Mouse (Mus musculus) liver, postnatal 0 days (tissue): ENCODE measurements around the gene Ptprd. TPM values are rescaled to one million over a fixed set of nuclear protein-coding genes. Genes with fewer than 3 reads are reported as not detected.

Experiments
- ATAC-seq: fragments of 200-750 bp; cut with Nextera tagmentation; 2 replicates; pipeline ENCODE4 v1.8.0; 2017; ENCODE audit warnings: mild to moderate bottlenecking, moderate library complexity
- DNase-seq: peaks from one replicate; pipeline ENCODE4 v3.0.0-alpha.2; 2016
- H3K27ac ChIP-seq: fragments of 300-500 bp; sonication (generic); 2 replicates; pipeline ENCODE4 v1.5.1; 2014; ENCODE audit warnings: antibody characterized with exemption, moderate library complexity, mild to moderate bottlenecking, low read depth
- H3K27me3 ChIP-seq: fragments of 300-500 bp; sonication (generic); 2 replicates; pipeline ENCODE4 v1.6.1; 2014; ENCODE audit warnings: low read length, control low read depth, mixed read lengths; ENCODE audit not compliant: insufficient read depth
- H3K36me3 ChIP-seq: fragments of 300-500 bp; sonication (generic); replicated peaks from 2 replicates; pipeline ENCODE4 v1.6.1; 2014; ENCODE audit warnings: mild to moderate bottlenecking, control low read depth, low read length, moderate library complexity, mixed read lengths; ENCODE audit not compliant: insufficient read depth
- H3K4me1 ChIP-seq: fragments of 300-500 bp; sonication (generic); 2 replicates; pipeline ENCODE4 v1.6.1; 2014; ENCODE audit warnings: antibody characterized with exemption, mild to moderate bottlenecking, control low read depth; ENCODE audit not compliant: insufficient read depth
- H3K4me2 ChIP-seq: fragments of 300-500 bp; sonication (generic); 2 replicates; pipeline ENCODE4 v1.6.1; 2014; ENCODE audit warnings: low read depth, mild to moderate bottlenecking, low read length, moderate library complexity, mixed read lengths
- H3K4me3 ChIP-seq: fragments of 300-500 bp; sonication (generic); 2 replicates; pipeline ENCODE4 v1.5.1; 2014; ENCODE audit warnings: low read depth, low read length
- H3K9ac ChIP-seq: fragments of 300-500 bp; sonication (generic); replicated peaks from 2 replicates; pipeline ENCODE4 v1.6.1; 2014; ENCODE audit warnings: mild to moderate bottlenecking, moderate library complexity
- H3K9me3 ChIP-seq: fragments of 300-500 bp; sonication (generic); 2 replicates; pipeline ENCODE4 v1.6.1; 2016; ENCODE audit warnings: mild to moderate bottlenecking, control low read depth, low read length, mixed read lengths
- CTCF ChIP-seq: sonication (generic); IDR thresholded peaks from 2 replicates; pipeline ENCODE4 v1.5.1; 2016; ENCODE audit warnings: antibody characterized with exemption, low read depth
- EP300 ChIP-seq: IDR thresholded peaks from 2 replicates; pipeline ENCODE4 v1.6.1; 2016; ENCODE audit warnings: antibody characterized with exemption, low read depth, mild to moderate bottlenecking
- WGBS: fragments of 180-500 bp; shearing (Covaris S2); extraction: QIAGEN DNeasy Blood & Tissue Kit; methylation state at CpG from one replicate; pipeline ENCODE4 v1.1.7; 2014; ENCODE audit not compliant: insufficient replicate concordance; 5-methylcytosine and 5-hydroxymethylcytosine counted together
- polyA plus RNA-seq: library from polyadenylated mRNA; unstranded; fragments of >200 nt; fragmentation: Nextera tagmentation; extraction: Ambion mirVana; gene quantifications from 2 replicates; pipeline ENCODE4 v1.2.1, GENCODE M21; 2015

Gene Ptprd
- polyA plus RNA-seq, 1 experiment from 2014 or later: 9.3 TPM

GRCm38 (mm10) chr4:76583025-76583424, 1628.7 kb downstream of the Ptprd start:
- Histone ChIP-seq H3K9me3 (no peaks in the 10 kb centered on the region), H3K36me3 (no peaks in the 10 kb centered on the region), H3K4me2 (no peak overlapping the region), H3K4me1 (no peaks in the 10 kb centered on the region), H3K9ac (no peak overlapping the region), H3K27ac (no peak overlapping the region), H3K4me3 (no peak overlapping the region), H3K27me3 (no peaks in the 10 kb centered on the region)
- ATAC-seq (no peak), DNase-seq (no peak)
- no peak for TF ChIP-seq EP300
- no peak for TF ChIP-seq CTCF
- 65% methylated on average over 3 of the region's 3 CpGs for WGBS

GRCm38 (mm10) chr4:76566006-76566405, 1645.8 kb downstream of the Ptprd start:
- Histone ChIP-seq H3K9me3 (no peaks in the 10 kb centered on the region), H3K36me3 (no peaks in the 10 kb centered on the region), H3K4me1 (no peaks in the 10 kb centered on the region), H3K9ac (no peak overlapping the region), H3K4me3 (no peak overlapping the region), H3K4me2 (no peak overlapping the region), H3K27ac (no peak overlapping the region), H3K27me3 (no peaks in the 10 kb centered on the region)
- ATAC-seq: no peak
- TF ChIP-seq CTCF (no peak), EP300 (no peak)
- no peak for DNase-seq

DNA sequence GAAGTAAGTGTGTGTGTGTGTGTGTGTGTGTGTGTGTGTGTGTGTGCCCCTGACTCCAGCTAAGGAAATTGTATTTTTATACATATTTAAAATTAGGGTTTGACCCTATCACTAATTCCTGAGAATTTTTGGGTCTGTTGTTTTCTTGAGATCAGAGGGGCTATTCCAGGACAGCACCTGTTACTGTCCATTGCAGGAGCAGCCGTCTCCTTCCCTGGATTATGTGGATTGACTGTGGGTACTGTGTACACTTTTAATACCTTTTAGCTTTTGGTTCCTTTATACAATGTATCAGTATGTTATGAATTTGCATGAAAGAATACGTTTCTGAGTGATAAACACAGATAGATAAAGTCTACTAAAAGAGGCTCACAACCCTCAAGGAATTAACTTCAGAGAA, 1670.0 kb downstream of the Ptprd start:
- H3K4me1 ChIP-seq: no peaks in the 10 kb centered on the region
- no peak overlapping the region for H3K27ac ChIP-seq
- no peaks in the 10 kb centered on the region for H3K36me3 ChIP-seq
- TF ChIP-seq CTCF (no peak), EP300 (no peak)
- WGBS: 58% methylated on average over 2 of the region's 2 CpGs
- ATAC-seq (no peak), DNase-seq (no peak)
- H3K4me2 ChIP-seq: no peak overlapping the region
- H3K4me3 ChIP-seq: no peak overlapping the region
- no peaks in the 10 kb centered on the region for H3K9me3 ChIP-seq
- H3K9ac ChIP-seq: no peak overlapping the region
- no peaks in the 10 kb centered on the region for H3K27me3 ChIP-seq

DNA sequence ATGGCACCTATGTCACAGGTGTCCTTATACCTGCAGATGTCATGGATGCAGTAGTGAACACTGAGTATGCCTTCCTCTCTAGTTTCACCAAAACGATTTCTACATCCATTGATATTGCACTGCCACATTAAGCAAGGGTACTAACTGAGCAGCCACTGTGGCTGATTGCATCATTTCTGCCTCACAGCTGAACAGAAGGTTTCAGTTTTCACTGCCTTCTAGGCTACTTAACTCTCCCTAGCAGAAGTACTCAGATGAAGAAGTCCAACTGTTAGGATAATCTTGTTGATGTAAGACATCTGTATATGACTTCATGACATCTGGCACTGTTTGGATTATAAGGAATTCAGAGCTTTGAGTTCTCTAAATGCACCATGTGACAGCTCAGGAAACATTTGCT, 1678.8 kb downstream of the Ptprd start:
- no peaks in the 10 kb centered on the region for H3K36me3 ChIP-seq
- no peak overlapping the region for H3K4me3 ChIP-seq
- no peak overlapping the region for H3K4me2 ChIP-seq
- H3K4me1 ChIP-seq: no peaks in the 10 kb centered on the region
- no peaks in the 10 kb centered on the region for H3K9me3 ChIP-seq
- H3K27me3 ChIP-seq: no peaks in the 10 kb centered on the region
- ATAC-seq: peak; percentile 53; the same call in 1 of the 2 replicates
- no peak overlapping the region for H3K27ac ChIP-seq
- no peak for TF ChIP-seq EP300
- no peak for TF ChIP-seq CTCF
- DNase-seq: no peak
- WGBS: 30% methylated on average over 1 of the region's 1 CpGs
- no peak overlapping the region for H3K9ac ChIP-seq

GRCm38 (mm10) chr4:76525281-76525680, 1686.5 kb downstream of the Ptprd start:
- DNase-seq: no peak
- TF ChIP-seq CTCF (no peak), EP300 (no peak)
- no peaks in the 10 kb centered on the region for H3K4me1 ChIP-seq
- no peak overlapping the region for H3K4me3 ChIP-seq
- H3K27me3 ChIP-seq: no peaks in the 10 kb centered on the region
- 51% methylated on average over 3 of the region's 3 CpGs for WGBS
- H3K27ac ChIP-seq: no peak overlapping the region
- H3K36me3 ChIP-seq: no peaks in the 10 kb centered on the region
- no peak overlapping the region for H3K9ac ChIP-seq
- H3K4me2 ChIP-seq: no peak overlapping the region
- ATAC-seq: no peak
- H3K9me3 ChIP-seq: no peaks in the 10 kb centered on the region

GRCm38 (mm10) chr4:76503279-76503601, 1708.5 kb downstream of the Ptprd start:
- no peak for ATAC-seq
- TF ChIP-seq CTCF (no peak), EP300 (no peak)
- H3K9me3 ChIP-seq: no peaks in the 10 kb centered on the region

GRCm38 (mm10) chr4:76502575-76503278, 1709.0 kb downstream of the Ptprd start:
- Histone ChIP-seq H3K27ac (no peak overlapping the region), H3K36me3 (no peaks in the 10 kb centered on the region), H3K4me2 (no peak overlapping the region), H3K27me3 (no peaks in the 10 kb centered on the region), H3K9me3 (no peaks in the 10 kb centered on the region), H3K4me3 (no peak overlapping the region), H3K4me1 (no peaks in the 10 kb centered on the region), H3K9ac (no peak overlapping the region)
- no peak for DNase-seq
- ATAC-seq: no peak
- TF ChIP-seq CTCF (no peak), EP300 (no peak)
- WGBS: 58% methylated on average over 6 of the region's 6 CpGs

More at GRCm38 (mm10) chr4:76503279-76503601, 1708.5 kb downstream of the Ptprd start:
- DNase-seq: no peak
- Histone ChIP-seq H3K27me3 (no peaks in the 10 kb centered on the region), H3K4me2 (no peak overlapping the region), H3K36me3 (no peaks in the 10 kb centered on the region), H3K4me3 (no peak overlapping the region), H3K4me1 (no peaks in the 10 kb centered on the region), H3K27ac (no peak overlapping the region), H3K9ac (no peak overlapping the region)
- WGBS: 39% methylated on average over 3 of the region's 3 CpGs
